Mouse (Mus musculus) small intestine, adult 2 months (tissue): ENCODE results near the gene Cox20.

Experiments used
- CTCF ChIP-seq: fragments of 200-500 bp; IDR thresholded peaks from 2 replicates; pipeline ENCODE4 v1.5.1; 2012; ENCODE audit warnings: low read depth, mild to moderate bottlenecking, control low read depth, inconsistent platforms, low read length, moderate library complexity, mixed read lengths; ENCODE audit not compliant: insufficient replicate concordance, insufficient read length; ENCODE audit errors: extremely low read depth
- POLR2A ChIP-seq: fragments of 200-500 bp; IDR thresholded peaks from 2 replicates; pipeline ENCODE4 v1.6.1; 2012; ENCODE audit warnings: low read depth, mild to moderate bottlenecking, control low read depth, inconsistent platforms, low read length, moderate library complexity

DNA sequence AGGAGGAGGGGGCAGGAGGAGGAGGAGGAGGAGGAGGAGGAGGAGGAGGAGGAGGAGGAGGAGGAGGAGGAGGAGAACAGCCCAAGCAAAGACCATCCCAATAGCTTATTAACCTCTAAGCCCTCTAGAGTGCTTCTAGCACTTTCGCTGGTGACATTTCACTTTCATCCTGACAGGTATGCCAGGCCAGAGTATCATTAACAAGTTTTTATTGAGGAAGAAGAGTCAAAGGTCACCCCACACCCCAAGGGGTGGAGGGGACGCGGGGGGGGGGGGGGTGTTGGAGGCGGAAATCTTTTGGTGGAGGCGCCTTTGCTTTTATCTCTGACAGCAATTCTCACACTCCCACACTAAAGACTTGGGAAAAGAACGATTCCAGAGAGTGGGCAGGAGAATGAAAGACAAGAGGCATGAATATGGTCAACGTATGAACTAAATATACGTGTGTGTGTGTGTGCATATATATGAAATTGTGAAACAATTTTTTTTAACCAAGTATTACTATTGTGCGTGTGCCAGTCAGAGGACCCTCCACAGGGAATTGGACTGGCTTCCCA, 43.7 kb upstream of the Cox20 start:
- no peak for TF ChIP-seq POLR2A
- no peak for TF ChIP-seq CTCF
